Mouse (Mus musculus) neural tube, embryonic 11.5 days (tissue): ENCODE data around the gene Pygo2. TPM values are rescaled to one million over a fixed set of nuclear protein-coding genes. Genes with fewer than 3 reads are reported as not detected.

Experiments
- ATAC-seq: fragments of 200-750 bp; cut with Nextera tagmentation; 2 replicates; pipeline ENCODE4 v1.8.0; 2017; ENCODE audit warnings: moderate number of reproducible peaks, mild to moderate bottlenecking, moderate TSS enrichment, moderate library complexity; ENCODE audit not compliant: insufficient read depth, low FRiP score, low TSS enrichment
- DNase-seq: peaks from one replicate; pipeline ENCODE4 v3.0.0-alpha.2; 2015; ENCODE audit warnings: low spot score
- H3K27ac ChIP-seq: fragments of 300-500 bp; sonication (generic); 2 replicates; pipeline ENCODE4 v1.5.1; 2014; ENCODE audit warnings: low read depth, mild to moderate bottlenecking, low read length
- H3K27me3 ChIP-seq: fragments of 300-500 bp; sonication (generic); 2 replicates; pipeline ENCODE4 v1.6.1; 2014; ENCODE audit warnings: mild to moderate bottlenecking, low read length, mixed read lengths; ENCODE audit not compliant: control insufficient read depth, insufficient read depth
- H3K36me3 ChIP-seq: fragments of 300-500 bp; sonication (generic); 2 replicates; pipeline ENCODE4 v1.6.1; 2014; ENCODE audit warnings: mild to moderate bottlenecking, low read length, moderate library complexity, mixed read lengths; ENCODE audit not compliant: control insufficient read depth, insufficient read depth
- H3K4me1 ChIP-seq: fragments of 300-500 bp; sonication (generic); 2 replicates; pipeline ENCODE4 v1.6.1; 2014; ENCODE audit warnings: low read length, mixed read lengths; ENCODE audit not compliant: control insufficient read depth, insufficient read depth
- H3K4me2 ChIP-seq: fragments of 300-500 bp; sonication (generic); 2 replicates; pipeline ENCODE4 v1.6.1; 2014; ENCODE audit warnings: low read depth, mild to moderate bottlenecking, moderate library complexity
- H3K4me3 ChIP-seq: fragments of 300-500 bp; sonication (generic); 2 replicates; pipeline ENCODE4 v1.5.1; 2014; ENCODE audit warnings: low read depth, low read length
- H3K9ac ChIP-seq: fragments of 300-500 bp; sonication (generic); 2 replicates; pipeline ENCODE4 v1.6.1; 2014; ENCODE audit warnings: mild to moderate bottlenecking, low read length
- H3K9me3 ChIP-seq: fragments of 300-500 bp; sonication (generic); 2 replicates; pipeline ENCODE4 v1.6.1; 2016; ENCODE audit warnings: low read length; ENCODE audit not compliant: control insufficient read depth
- WGBS: fragments of 180-500 bp; shearing (Covaris S2); extraction: QIAGEN DNeasy Blood & Tissue Kit; methylation state at CpG from one replicate; pipeline ENCODE4 v1.1.7; 2014; 5-methylcytosine and 5-hydroxymethylcytosine counted together
- polyA plus RNA-seq: library from polyadenylated mRNA; unstranded; fragments of >200 nt; fragmentation: Nextera tagmentation; extraction: Ambion mirVana; gene quantifications from 2 replicates; pipeline ENCODE4 v1.2.1, GENCODE M21; 2014

Pygo2 gene
- polyA plus RNA-seq, 1 experiment from 2014 or later = 55.7 TPM

DNA sequence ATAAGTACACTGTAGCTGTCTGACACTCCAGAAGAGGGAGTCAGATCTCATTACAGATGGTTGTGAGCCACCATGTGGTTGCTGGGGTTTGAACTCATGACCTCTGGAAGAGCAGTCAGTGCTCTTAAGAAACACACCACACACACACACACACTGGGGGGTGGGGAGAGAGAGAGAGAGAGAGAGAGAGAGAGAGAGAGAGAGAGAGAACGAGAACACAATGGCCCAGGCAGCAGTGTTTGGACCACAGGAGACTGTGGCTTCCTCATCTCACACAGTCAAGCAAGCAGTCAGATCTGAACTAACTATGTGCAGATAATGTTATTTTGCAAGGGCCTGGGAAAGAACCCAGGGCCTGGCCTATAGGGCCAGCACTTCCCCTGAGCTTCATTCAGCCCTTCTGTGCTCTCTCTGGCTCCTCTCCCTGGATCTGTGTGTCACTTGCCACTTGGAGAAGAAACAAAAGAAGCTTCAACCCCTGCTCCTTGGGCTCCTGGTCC is 25.8 kb downstream of the Pygo2 start:
- no peaks in the 10 kb centered on the region for H3K9me3 ChIP-seq
- H3K27ac ChIP-seq = no peak overlapping the region
- H3K36me3 ChIP-seq = no peaks in the 10 kb centered on the region
- H3K4me1 ChIP-seq = peaks cover 6% of the 10 kb centered on the region
- H3K27me3 ChIP-seq = no peaks in the 10 kb centered on the region
- 64% methylated on average over 1 of the region's 1 CpGs for WGBS
- no peak overlapping the region for H3K9ac ChIP-seq
- DNase-seq = no peak
- H3K4me3 ChIP-seq = no peak overlapping the region
- ATAC-seq = no peak
- no peak overlapping the region for H3K4me2 ChIP-seq

DNA sequence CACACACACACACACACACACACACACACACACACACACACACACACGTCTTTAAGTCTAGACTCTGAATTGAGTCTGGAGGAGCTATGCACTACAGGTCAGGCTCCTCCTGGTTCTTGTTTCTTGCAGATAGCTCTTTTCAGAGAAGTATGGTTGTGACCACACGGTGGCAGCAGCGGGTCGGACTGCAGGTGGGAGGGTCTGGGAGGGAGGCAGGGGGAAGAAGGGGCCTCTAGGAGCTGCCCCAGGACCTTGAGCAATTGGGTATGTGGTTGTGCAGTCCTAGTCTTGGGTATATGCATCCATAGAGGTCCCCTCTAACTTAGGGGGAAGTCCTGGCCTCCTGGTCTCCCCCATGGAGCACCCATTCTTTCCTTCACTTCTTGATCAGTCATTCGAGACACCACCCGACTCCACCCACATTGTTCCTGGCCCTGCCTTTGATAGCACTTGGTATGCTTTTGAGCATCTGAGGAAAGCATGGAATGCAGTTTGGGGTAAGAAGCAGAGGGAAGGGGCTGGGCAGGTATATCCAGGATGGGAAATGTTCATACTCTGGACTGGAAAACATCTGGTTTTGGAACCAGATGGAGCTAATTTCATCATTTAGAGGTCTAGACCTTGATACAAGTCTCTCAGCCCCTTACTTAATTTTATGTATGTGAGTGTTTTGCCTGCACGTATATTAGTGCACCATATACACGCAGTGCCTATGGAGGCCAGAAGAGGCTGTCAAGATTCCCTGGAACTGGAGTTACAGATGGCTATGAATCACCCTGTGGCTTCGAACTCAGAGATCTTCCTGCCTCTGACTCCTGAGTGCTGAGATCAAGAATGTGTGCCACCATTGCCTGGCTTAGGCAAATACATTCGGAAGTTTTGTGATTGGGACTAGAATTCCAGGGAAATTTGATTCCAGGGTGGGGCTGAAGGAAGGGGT is 27.0 kb downstream of the Pygo2 start:
- DNase-seq = peak; percentile 85
- Histone ChIP-seq H3K27me3 (no peaks in the 10 kb centered on the region), H3K9ac (no peak overlapping the region), H3K4me2 (no peak overlapping the region), H3K36me3 (no peaks in the 10 kb centered on the region), H3K27ac (no peak overlapping the region), H3K4me3 (no peak overlapping the region), H3K9me3 (no peaks in the 10 kb centered on the region), H3K4me1 (peaks cover 6% of the 10 kb centered on the region)
- WGBS = 39% methylated on average over 10 of the region's 10 CpGs
- ATAC-seq = no peak

DNA sequence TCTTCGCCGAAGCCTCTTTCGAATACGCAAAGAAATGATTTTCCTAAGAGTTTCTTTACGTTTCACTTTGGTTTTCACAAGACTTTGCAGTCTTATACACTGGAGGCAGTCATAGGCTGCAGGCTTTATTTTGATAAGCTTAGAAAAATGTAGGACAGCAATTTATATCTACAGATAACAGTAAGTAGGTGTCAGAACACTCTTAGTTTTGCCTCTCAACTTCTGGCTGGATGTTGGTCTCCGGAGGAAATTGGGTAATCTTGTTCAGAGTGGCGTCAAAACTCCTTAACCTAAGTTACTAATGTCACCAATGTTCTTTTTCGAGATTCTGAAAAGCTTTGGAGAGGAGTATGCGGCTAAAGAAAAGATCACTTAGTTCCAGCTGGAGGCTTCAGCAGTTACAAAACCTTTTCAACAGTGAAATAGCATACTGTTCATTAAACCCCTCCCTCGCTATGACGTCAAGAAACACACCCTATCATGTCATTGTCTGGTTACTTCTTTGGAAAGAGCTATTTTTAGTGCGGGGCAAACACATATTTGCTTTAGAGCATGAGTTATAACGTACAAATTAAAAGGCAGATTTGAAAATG is 28.5 kb downstream of the Pygo2 start:
- no peak for DNase-seq
- no peaks in the 10 kb centered on the region for H3K27me3 ChIP-seq
- no peak overlapping the region for H3K9ac ChIP-seq
- H3K4me1 ChIP-seq = peaks cover 6% of the 10 kb centered on the region
- no peaks in the 10 kb centered on the region for H3K9me3 ChIP-seq
- H3K27ac ChIP-seq = no peak overlapping the region
- H3K4me2 ChIP-seq = no peak overlapping the region
- H3K36me3 ChIP-seq = no peaks in the 10 kb centered on the region
- WGBS = 48% methylated on average over 13 of the region's 13 CpGs
- H3K4me3 ChIP-seq = no peak overlapping the region; the same call in 1 of the 2 replicates
- 0 out of 2 replicates have a peak, but pooled peaks have one; percentile 14 for ATAC-seq

DNA sequence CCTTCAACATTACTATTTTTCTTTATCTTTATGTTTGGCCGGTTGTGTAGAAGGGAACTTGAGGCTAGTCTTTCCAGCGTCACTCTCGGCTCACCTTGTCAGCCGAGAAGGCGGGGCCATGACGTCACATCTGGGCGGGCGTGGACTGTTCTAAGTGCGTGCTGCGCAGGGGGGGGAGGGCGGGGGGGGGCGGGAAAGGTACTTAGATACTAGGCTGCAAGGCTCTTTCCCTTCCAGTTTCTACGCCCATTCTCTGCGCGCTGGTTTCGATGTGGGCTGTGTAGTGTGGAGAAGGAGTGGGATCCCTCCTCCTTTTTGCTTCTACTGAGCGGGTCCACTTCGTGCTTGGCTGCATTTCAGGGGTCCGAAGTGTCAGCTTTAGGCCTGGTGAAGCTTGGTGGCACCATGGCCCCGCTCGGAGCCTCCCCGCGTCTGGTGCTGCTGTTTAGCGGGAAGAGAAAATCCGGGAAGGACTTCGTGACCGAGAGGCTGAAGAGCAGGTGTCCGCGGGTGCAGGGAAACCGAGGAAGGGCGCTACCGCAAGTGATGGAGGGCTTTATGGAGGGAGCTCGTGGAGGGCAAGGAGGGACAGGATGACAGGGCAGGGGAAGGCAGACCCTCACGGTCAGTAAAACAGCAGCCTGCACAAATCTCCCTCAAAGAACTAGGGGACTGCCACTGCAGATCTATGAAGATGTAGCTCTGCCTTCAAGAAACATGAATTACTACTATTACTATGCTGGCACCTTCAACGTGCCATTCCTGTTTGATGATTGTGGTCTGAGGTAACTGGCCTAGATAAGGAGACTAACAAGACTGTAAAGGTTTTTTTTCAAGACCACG is 29.2 kb downstream of the Pygo2 start:
- 2% methylated on average over 36 of the region's 36 CpGs for WGBS
- Histone ChIP-seq H3K9ac (peak overlapping the region; percentile 75), H3K36me3 (no peaks in the 10 kb centered on the region), H3K4me3 (peak overlapping the region; percentile 56), H3K27me3 (no peaks in the 10 kb centered on the region), H3K4me1 (peaks cover 6% of the 10 kb centered on the region), H3K27ac (peak overlapping the region; percentile 75), H3K4me2 (peak overlapping the region; percentile 74), H3K9me3 (no peaks in the 10 kb centered on the region)
- DNase-seq (peak; percentile 90), ATAC-seq (peak; percentile 82)

DNA sequence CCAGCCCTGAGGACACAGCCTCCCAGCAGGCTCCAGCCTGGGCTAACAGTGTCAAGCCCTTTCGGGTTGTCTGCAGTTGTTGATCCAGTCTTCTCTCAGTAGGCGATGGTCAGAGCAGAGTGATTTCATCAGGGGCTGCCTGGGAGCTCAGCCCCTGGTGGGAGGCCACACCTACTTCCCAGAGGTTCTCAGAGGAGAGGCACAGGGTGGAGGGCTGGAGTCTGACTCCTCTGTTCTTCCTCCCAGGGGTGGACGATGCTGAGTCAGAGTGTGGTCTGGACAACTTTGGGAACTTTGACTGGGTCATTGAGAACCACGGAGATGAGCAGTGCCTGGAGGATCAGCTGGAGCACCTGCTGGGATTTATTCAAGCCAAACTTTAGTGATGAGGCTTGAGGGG is 38.3 kb downstream of the Pygo2 start:
- Histone ChIP-seq H3K4me2 (no peak overlapping the region), H3K9ac (no peak overlapping the region), H3K9me3 (no peaks in the 10 kb centered on the region), H3K4me1 (no peaks in the 10 kb centered on the region), H3K27me3 (no peaks in the 10 kb centered on the region), H3K4me3 (no peak overlapping the region), H3K27ac (no peak overlapping the region), H3K36me3 (no peaks in the 10 kb centered on the region; the same call in 1 of the 2 replicates)
- ATAC-seq (no peak), DNase-seq (no peak)
- WGBS = 50% methylated on average over 4 of the region's 4 CpGs

DNA sequence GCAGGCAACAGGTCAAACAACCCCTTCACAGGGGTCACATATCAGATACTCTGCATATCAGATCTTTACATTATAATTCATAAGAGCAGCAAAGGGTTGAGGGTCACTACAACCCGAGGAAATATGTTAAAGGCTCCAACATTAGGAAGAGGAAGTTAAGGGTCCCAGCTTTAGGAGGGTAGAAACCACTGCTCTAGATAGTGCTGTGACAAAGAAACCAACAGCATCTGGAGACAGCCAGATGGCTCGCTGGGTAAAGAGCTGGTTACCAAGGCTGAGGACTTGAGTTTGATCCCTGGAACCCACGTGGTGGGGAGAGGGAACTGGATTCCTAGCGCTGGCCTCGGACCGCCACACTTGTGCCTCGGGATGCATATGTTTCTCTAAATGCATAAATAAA is 42.3 kb downstream of the Pygo2 start:
- no peak overlapping the region for H3K9ac ChIP-seq
- DNase-seq = no peak

DNA sequence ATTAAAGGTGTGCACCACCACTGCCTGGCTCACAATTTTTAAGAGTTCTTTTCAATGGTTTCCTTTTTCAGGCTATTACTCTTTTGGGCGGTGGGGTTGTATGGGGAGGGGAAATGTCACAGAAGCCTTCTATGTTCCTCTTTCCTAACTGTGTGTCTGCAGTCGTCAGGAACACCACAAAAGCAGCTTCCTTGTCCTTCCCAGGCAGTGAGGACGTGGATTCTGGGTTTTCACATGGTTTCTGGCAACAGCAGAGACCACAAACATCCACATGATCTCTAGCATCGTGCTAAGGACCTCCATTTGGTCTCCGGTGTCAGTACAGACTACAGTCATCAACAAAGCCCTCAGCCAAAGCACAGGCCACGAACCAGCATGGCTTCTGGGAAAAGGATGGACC is 43.8 kb downstream of the Pygo2 start:
- H3K36me3 ChIP-seq = no peaks in the 10 kb centered on the region
- H3K27me3 ChIP-seq = no peaks in the 10 kb centered on the region
- no peaks in the 10 kb centered on the region for H3K9me3 ChIP-seq
- 72% methylated on average over 6 of the region's 6 CpGs for WGBS
- H3K4me2 ChIP-seq = no peak overlapping the region
- no peak overlapping the region for H3K9ac ChIP-seq
- ATAC-seq = no peak
- H3K27ac ChIP-seq = no peak overlapping the region
- no peaks in the 10 kb centered on the region for H3K4me1 ChIP-seq
- DNase-seq = no peak
- no peak overlapping the region for H3K4me3 ChIP-seq

More for the DNA sequence above, 42.3 kb downstream of the Pygo2 start:
- ATAC-seq = no peak
- Histone ChIP-seq H3K4me3 (no peak overlapping the region), H3K4me1 (no peaks in the 10 kb centered on the region), H3K36me3 (no peaks in the 10 kb centered on the region; the same call in 1 of the 2 replicates), H3K27me3 (no peaks in the 10 kb centered on the region), H3K9me3 (no peaks in the 10 kb centered on the region), H3K4me2 (no peak overlapping the region), H3K27ac (no peak overlapping the region)
- 79% methylated on average over 7 of the region's 7 CpGs for WGBS

DNA sequence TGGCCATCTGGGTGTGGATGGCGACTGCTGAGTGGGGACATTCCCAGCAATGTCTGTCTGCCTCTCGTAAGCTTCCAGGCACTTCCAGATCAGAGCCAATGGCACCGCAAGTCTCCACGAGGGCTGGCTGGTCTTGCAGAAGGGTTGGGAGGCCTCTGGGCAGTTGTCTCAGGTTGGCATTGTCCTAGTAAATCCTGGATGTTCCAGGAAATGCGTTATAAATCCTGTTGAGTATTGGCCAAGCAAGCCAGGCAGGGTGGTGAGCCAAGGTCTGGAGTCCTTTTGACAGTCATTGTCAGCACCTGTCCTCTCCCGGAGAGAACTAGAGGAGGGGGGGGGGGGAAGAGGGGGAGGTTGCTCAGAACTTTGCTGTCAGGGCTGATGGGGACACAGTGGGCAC is 49.0 kb downstream of the Pygo2 start:
- H3K4me2 ChIP-seq = no peak overlapping the region
- DNase-seq (no peak), ATAC-seq (no peak)
- H3K4me3 ChIP-seq = no peak overlapping the region
- H3K27me3 ChIP-seq = no peaks in the 10 kb centered on the region
- H3K27ac ChIP-seq = no peak overlapping the region
- H3K36me3 ChIP-seq = no peaks in the 10 kb centered on the region
- WGBS = 77% methylated on average over 6 of the region's 6 CpGs
- no peaks in the 10 kb centered on the region for H3K9me3 ChIP-seq
- H3K9ac ChIP-seq = no peak overlapping the region
- no peaks in the 10 kb centered on the region for H3K4me1 ChIP-seq
